Mouse (Mus musculus) forebrain, postnatal 0 days (tissue): ENCODE results near the gene Olfr112. TPM values are rescaled to one million over a fixed set of nuclear protein-coding genes. Genes with fewer than 3 reads are reported as not detected.
"Not testable (repeated sequence)": the region's sequence is repeated elsewhere in the genome, so short reads cannot be mapped to it uniquely, and the experiment has no call there.

ENCODE experiments used
- ATAC-seq: fragments of 200-750 bp; cut with Nextera tagmentation; 2 replicates; pipeline ENCODE4 v1.8.0; 2017; ENCODE audit warnings: mild to moderate bottlenecking, moderate library complexity
- DNase-seq: peaks from one replicate; pipeline ENCODE4 v3.0.0-alpha.2; 2015
- H3K27ac ChIP-seq: fragments of 300-500 bp; sonication (generic); 2 replicates; pipeline ENCODE4 v1.5.1; 2014; ENCODE audit warnings: low read depth, mild to moderate bottlenecking, antibody characterized with exemption, low read length, moderate library complexity, mixed read lengths
- H3K27me3 ChIP-seq: fragments of 300-500 bp; sonication (generic); 2 replicates; pipeline ENCODE4 v1.6.1; 2014; ENCODE audit warnings: mild to moderate bottlenecking, low read length, mixed read lengths; ENCODE audit not compliant: insufficient read depth
- H3K36me3 ChIP-seq: fragments of 300-500 bp; sonication (generic); 2 replicates; pipeline ENCODE4 v1.6.1; 2014; ENCODE audit warnings: mild to moderate bottlenecking, moderate library complexity; ENCODE audit not compliant: insufficient read depth
- H3K4me1 ChIP-seq: fragments of 300-500 bp; sonication (generic); 2 replicates; pipeline ENCODE4 v1.6.1; 2014; ENCODE audit warnings: antibody characterized with exemption; ENCODE audit not compliant: insufficient read depth
- H3K4me2 ChIP-seq: fragments of 300-500 bp; sonication (generic); 2 replicates; pipeline ENCODE4 v1.6.1; 2014; ENCODE audit warnings: low read depth, mild to moderate bottlenecking, moderate library complexity
- H3K4me3 ChIP-seq: fragments of 300-500 bp; sonication (generic); 2 replicates; pipeline ENCODE4 v1.5.1; 2014; ENCODE audit warnings: low read depth, low read length, mixed read lengths
- H3K9ac ChIP-seq: fragments of 300-500 bp; sonication (generic); 2 replicates; pipeline ENCODE4 v1.6.1; 2014; ENCODE audit warnings: mild to moderate bottlenecking
- H3K9me3 ChIP-seq: fragments of 300-500 bp; sonication (generic); 2 replicates; pipeline ENCODE4 v1.6.1; 2016; ENCODE audit warnings: low read length
- CTCF ChIP-seq: sonication (generic); IDR thresholded peaks from 2 replicates; pipeline ENCODE4 v1.5.1; 2016; ENCODE audit warnings: antibody characterized with exemption, control low read depth, low read depth
- WGBS: fragments of 180-500 bp; shearing (Covaris S2); extraction: QIAGEN DNeasy Blood & Tissue Kit; methylation state at CpG from one replicate; pipeline ENCODE4 v1.1.7; 2014; 5-methylcytosine and 5-hydroxymethylcytosine counted together
- polyA plus RNA-seq: library from polyadenylated mRNA; unstranded; fragments of >200 nt; fragmentation: Nextera tagmentation; extraction: Ambion mirVana; gene quantifications from 2 replicates; pipeline ENCODE4 v1.2.1, GENCODE M21; 2015
- total RNA-seq: library from RNA; depleted of rRNA; stranded (reverse); fragments of >200 nt; gene quantifications from 2 replicates; pipeline ENCODE4 v1.2.3, GENCODE M21; 2014; rRNA removed

The Olfr112 gene
- total and polyA plus RNA-seq, 2 experiments from 2014 or later, result not detected

GRCm38 (mm10) chr17:37535173-37535572 lies 34.1 kb downstream of the Olfr112 start:
- Histone ChIP-seq H3K9ac (no peak overlapping the region), H3K4me2 (no peak overlapping the region), H3K27ac (no peak overlapping the region), H3K4me1 (no peaks in the 10 kb centered on the region), H3K27me3 (no peaks in the 10 kb centered on the region), H3K9me3 (no peaks in the 10 kb centered on the region), H3K36me3 (no peaks in the 10 kb centered on the region), H3K4me3 (no peak overlapping the region)
- DNase-seq, result no peak
- no peak for TF ChIP-seq CTCF
- no peak for ATAC-seq

DNA sequence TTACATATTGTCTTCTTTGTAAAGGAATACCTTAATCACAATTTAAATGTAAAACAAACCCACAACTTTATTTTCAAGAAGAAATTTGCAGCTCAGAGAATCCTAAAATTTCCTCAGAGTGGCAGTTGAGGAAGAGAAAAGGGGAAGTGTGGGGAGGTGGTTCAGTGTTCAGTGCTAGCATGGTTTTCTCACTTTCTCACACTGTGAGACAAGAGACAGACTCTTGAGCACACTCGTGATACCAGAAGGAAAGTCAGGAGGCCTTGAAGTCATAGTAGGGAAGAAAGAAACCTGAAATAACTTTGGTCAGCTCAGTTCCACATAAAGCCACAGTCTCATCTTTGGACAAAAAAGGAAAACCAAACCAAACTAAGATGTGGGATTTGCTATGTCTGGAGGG lies 43.8 kb downstream of the Olfr112 start:
- H3K4me2 ChIP-seq, H3K4me1 ChIP-seq, H3K27ac ChIP-seq, H3K9ac ChIP-seq, ATAC-seq, H3K36me3 ChIP-seq, H3K4me3 ChIP-seq, H3K27me3 ChIP-seq, DNase-seq, H3K9me3 ChIP-seq: not testable (repeated sequence)
- 85% methylated on average over 1 of the region's 1 CpGs for whole genome bisulfite sequencing

DNA sequence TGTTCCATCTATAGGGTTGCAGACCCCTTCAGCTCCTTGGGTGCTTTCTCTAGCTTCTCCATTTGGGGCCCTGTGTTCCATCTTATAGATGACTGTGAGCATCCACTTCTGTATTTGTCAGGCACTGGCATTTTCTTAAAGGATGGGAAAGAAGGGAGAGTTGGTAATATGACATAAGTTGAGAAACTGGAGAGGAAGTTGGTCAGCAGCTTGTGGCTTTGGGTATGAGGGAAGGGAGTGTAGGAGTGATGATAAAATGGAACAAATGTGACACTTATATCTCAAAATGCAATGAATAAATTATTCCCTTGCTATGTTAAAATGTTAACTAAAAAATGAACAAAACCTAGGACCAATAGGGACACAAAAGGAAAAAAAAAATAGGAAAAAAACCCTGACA lies 44.6 kb downstream of the Olfr112 start:
- H3K9ac ChIP-seq, H3K4me2 ChIP-seq, H3K4me1 ChIP-seq, H3K4me3 ChIP-seq, H3K27me3 ChIP-seq, H3K9me3 ChIP-seq, H3K36me3 ChIP-seq, DNase-seq, H3K27ac ChIP-seq, ATAC-seq: not testable (repeated sequence)

Other genes with a start within 250 kb of the Olfr112 start
- gene Olfr103, start 229.8 kb downstream of the Olfr112 start, total RNA-seq, result not detected in 2 replicates
- not detected in 2 replicates for gene Olfr103, start 229.8 kb downstream of the Olfr112 start, polyA plus RNA-seq
- gene Olfr104-ps, start 209.9 kb downstream of the Olfr112 start, total RNA-seq, result not detected in 2 replicates
- not detected in 2 replicates for gene Olfr104-ps, start 209.9 kb downstream of the Olfr112 start, polyA plus RNA-seq
- gene Olfr105-ps, start 190.4 kb downstream of the Olfr112 start, total RNA-seq, result not detected in 2 replicates
- not detected in 2 replicates for gene Olfr105-ps, start 190.4 kb downstream of the Olfr112 start, polyA plus RNA-seq
- not detected in 2 replicates for gene Olfr106-ps, start 179.1 kb downstream of the Olfr112 start, total RNA-seq
- gene Olfr106-ps, start 179.1 kb downstream of the Olfr112 start, polyA plus RNA-seq, result not detected in 2 replicates
- not detected in 2 replicates for gene Olfr107, start 170.2 kb downstream of the Olfr112 start, total RNA-seq
- not detected in 2 replicates for gene Olfr107, start 170.2 kb downstream of the Olfr112 start, polyA plus RNA-seq
- gene Olfr108, start 124.0 kb downstream of the Olfr112 start, total RNA-seq, result not detected in 2 replicates
- not detected in 2 replicates for gene Olfr108, start 124.0 kb downstream of the Olfr112 start, polyA plus RNA-seq
- gene Olfr109, start 110.5 kb downstream of the Olfr112 start, total RNA-seq, result not detected in 2 replicates
- not detected in 2 replicates for gene Olfr109, start 110.5 kb downstream of the Olfr112 start, polyA plus RNA-seq
- not detected in 2 replicates for gene H2-M2, start 85.9 kb downstream of the Olfr112 start, total RNA-seq
- gene H2-M2, start 85.9 kb downstream of the Olfr112 start, polyA plus RNA-seq, result not detected in 2 replicates
- not detected in 2 replicates for gene Olfr110, start 77.0 kb downstream of the Olfr112 start, total RNA-seq
- not detected in 2 replicates for gene Olfr110, start 77.0 kb downstream of the Olfr112 start, polyA plus RNA-seq
- gene Olfr111, start 61.4 kb downstream of the Olfr112 start, total RNA-seq, result 0.15 and 0.95 TPM in 2 replicates
- not detected in 2 replicates for gene Olfr111, start 61.4 kb downstream of the Olfr112 start, polyA plus RNA-seq
- not detected in 2 replicates for gene Olfr113, start 8.2 kb upstream of the Olfr112 start, total RNA-seq
- gene Olfr113, start 8.2 kb upstream of the Olfr112 start, polyA plus RNA-seq, result not detected in 2 replicates
- not detected in 2 replicates for gene Olfr114, start 23.3 kb upstream of the Olfr112 start, total RNA-seq
- not detected in 2 replicates for gene Olfr114, start 23.3 kb upstream of the Olfr112 start, polyA plus RNA-seq
- gene Olfr115, start 57.7 kb upstream of the Olfr112 start, total RNA-seq, result not detected in 2 replicates
- not detected in 2 replicates for gene Olfr115, start 57.7 kb upstream of the Olfr112 start, polyA plus RNA-seq
- gene Olfr116, start 57.7 kb upstream of the Olfr112 start, total RNA-seq, result not detected in 2 replicates
- not detected in 2 replicates for gene Olfr116, start 57.7 kb upstream of the Olfr112 start, polyA plus RNA-seq
- gene Olfr117, start 94.3 kb upstream of the Olfr112 start, total RNA-seq, result not detected in 2 replicates
- not detected in 2 replicates for gene Olfr117, start 94.3 kb upstream of the Olfr112 start, polyA plus RNA-seq
- not detected in 2 replicates for gene Olfr118, start 97.5 kb upstream of the Olfr112 start, total RNA-seq
- gene Olfr118, start 97.5 kb upstream of the Olfr112 start, polyA plus RNA-seq, result not detected in 2 replicates
- gene Olfr119, start 127.1 kb upstream of the Olfr112 start, total RNA-seq, result not detected in 2 replicates
- not detected in 2 replicates for gene Olfr119, start 127.1 kb upstream of the Olfr112 start, polyA plus RNA-seq
- not detected in 2 replicates for gene Olfr120, start 152.4 kb upstream of the Olfr112 start, total RNA-seq
- gene Olfr120, start 152.4 kb upstream of the Olfr112 start, polyA plus RNA-seq, result not detected in 2 replicates
- gene Olfr121, start 179.4 kb upstream of the Olfr112 start, total RNA-seq, result not detected in 2 replicates
- not detected in 2 replicates for gene Olfr121, start 179.4 kb upstream of the Olfr112 start, polyA plus RNA-seq
- not detected in 2 replicates for gene Olfr122, start 199.2 kb upstream of the Olfr112 start, total RNA-seq
- not detected in 2 replicates for gene Olfr122, start 199.2 kb upstream of the Olfr112 start, polyA plus RNA-seq
- gene Olfr123, start 224.1 kb upstream of the Olfr112 start, total RNA-seq, result not detected in 2 replicates
- gene Olfr123, start 224.1 kb upstream of the Olfr112 start, polyA plus RNA-seq, result not detected in 2 replicates
- gene Olfr124, start 230.4 kb upstream of the Olfr112 start, total RNA-seq, result not detected in 2 replicates
- gene Olfr124, start 230.4 kb upstream of the Olfr112 start, polyA plus RNA-seq, result not detected in 2 replicates